18 mouse cellular contexts compared by ENCODE assay signal in the genomic region with DNA sequence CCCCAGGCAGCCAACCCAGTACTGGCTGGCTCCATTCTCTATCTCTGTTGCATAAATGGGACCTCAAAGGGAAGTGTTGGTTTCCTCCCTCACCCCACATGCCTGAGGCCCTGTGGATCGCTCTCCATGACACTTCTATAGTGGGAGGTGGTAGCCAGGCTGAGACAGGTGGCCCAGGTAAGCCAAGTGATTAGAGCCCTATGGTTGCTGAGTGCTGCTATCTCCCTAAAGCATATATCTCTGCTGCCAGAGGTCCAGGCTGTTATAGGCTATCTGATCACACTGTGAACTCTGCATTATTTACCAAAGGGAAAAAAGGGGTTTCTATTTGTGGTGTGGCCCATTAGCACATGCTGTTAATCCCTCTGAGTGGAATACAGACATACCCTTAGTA. TPM values are rescaled to one million over a fixed set of nuclear protein-coding genes. Genes with fewer than 3 reads are reported as not detected.
DNase-seq lines count a peak whose midpoint lies in the region; ATAC-seq lines count a peak whose summit lies in the region.
"Had no signal": no experiment of that assay in that cellular context is flagged by ENCODE, and none has a peak within 500 bp of the region (broad histone marks: within the 10 kb centered on the region; RNA-seq: fewer than 3 reads in every experiment).

No protein-coding gene starts in this region.

- H3K27me3 ChIP-seq in forebrain, embryonic 12.5 days = no peaks in the 10 kb centered on the region
- H3K27me3 ChIP-seq: embryonic facial prominence, embryonic 13.5 days; forebrain, embryonic 15.5 days; hindbrain, embryonic 12.5 days; midbrain, embryonic 12.5 days; neural tube, embryonic 15.5 days had no signal

- DNase-seq in thymus, postnatal 14 days = peak; percentile 29
- no peak for DNase-seq in thymus, postnatal 0 days (ENCODE audit: low spot score)
- no peak for DNase-seq in right cerebral cortex, postnatal 10 days (ENCODE audit: low spot score in 2 of 2)
- DNase-seq in embryo, embryonic 9.5 days (ENCODE audit: extremely low spot score) = no peak
- DNase-seq: cerebellum, adult 9-10 months; gastrocnemius, postnatal 14 days; kidney, adult 9 months; kidney, postnatal 36 days; lung, postnatal 14 days; right cerebral cortex, postnatal 14 days had no signal

- no peak overlapping the region for H3K9ac ChIP-seq in forebrain, embryonic 12.5 days
- H3K9ac ChIP-seq: embryonic facial prominence, embryonic 13.5 days; forebrain, embryonic 15.5 days; hindbrain, embryonic 12.5 days; midbrain, embryonic 12.5 days; neural tube, embryonic 15.5 days had no signal

- no peak overlapping the region for H3K4me2 ChIP-seq in forebrain, embryonic 12.5 days
- H3K4me2 ChIP-seq: embryonic facial prominence, embryonic 13.5 days; forebrain, embryonic 15.5 days; hindbrain, embryonic 12.5 days; midbrain, embryonic 12.5 days; neural tube, embryonic 15.5 days had no signal

- H3K27ac ChIP-seq in forebrain, embryonic 12.5 days = no peak overlapping the region
- H3K27ac ChIP-seq: embryonic facial prominence, embryonic 13.5 days; forebrain, embryonic 15.5 days; hindbrain, embryonic 12.5 days; midbrain, embryonic 12.5 days; neural tube, embryonic 15.5 days had no signal

- H3K4me1 ChIP-seq in forebrain, embryonic 12.5 days = no peaks in the 10 kb centered on the region
- H3K4me1 ChIP-seq: embryonic facial prominence, embryonic 13.5 days; forebrain, embryonic 15.5 days; hindbrain, embryonic 12.5 days; midbrain, embryonic 12.5 days; neural tube, embryonic 15.5 days had no signal

- peak; percentile 33 to 34 for ATAC-seq in hematopoietic stem cell, adult 5-6 weeks (replicated peaks in 1 of 2; ENCODE audit: insufficient read depth in 1 of 2, low FRiP score in 2 of 2, low TSS enrichment in 1 of 2, low read depth in 1 of 2, poor library complexity in 2 of 2, severe bottlenecking in 2 of 2)
- peak; percentile 13 for ATAC-seq in megakaryocyte, adult 5-6 weeks (ENCODE audit: poor library complexity, severe bottlenecking)
- ATAC-seq in forebrain, embryonic 12.5 days (ENCODE audit: low FRiP score) = no peak
- ATAC-seq: forebrain, embryonic 15.5 days had no signal

- H3K36me3 ChIP-seq in forebrain, embryonic 12.5 days (replicated peaks) = no peaks in the 10 kb centered on the region
- H3K36me3 ChIP-seq: embryonic facial prominence, embryonic 13.5 days; forebrain, embryonic 15.5 days; hindbrain, embryonic 12.5 days; midbrain, embryonic 12.5 days; neural tube, embryonic 15.5 days had no signal

- no peak overlapping the region for H3K4me3 ChIP-seq in forebrain, embryonic 12.5 days (replicated peaks)
- H3K4me3 ChIP-seq: embryonic facial prominence, embryonic 13.5 days; forebrain, embryonic 15.5 days; hindbrain, embryonic 12.5 days; midbrain, embryonic 12.5 days; neural tube, embryonic 15.5 days had no signal

- H3K9me3 ChIP-seq in forebrain, embryonic 12.5 days = no peaks in the 10 kb centered on the region
- H3K9me3 ChIP-seq: embryonic facial prominence, embryonic 13.5 days; forebrain, embryonic 15.5 days; hindbrain, embryonic 12.5 days; midbrain, embryonic 12.5 days; neural tube, embryonic 15.5 days had no signal

- WGBS in forebrain, embryonic 12.5 days = 67% methylated on average over 1 of the region's 1 CpGs

RNA-seq across cellular contexts. Expression of a gene that starts 2.0 kb away (rescaled TPM):
- polyA plus RNA-seq in thymus, postnatal 0 days (2015; fragmentation: Nextera tagmentation; extraction: Ambion mirVana) = 121 and 126 TPM in 2 replicates
- total RNA-seq in hematopoietic stem cell, adult 5-6 weeks (2017) = 51.2 and 56.5 TPM in 2 replicates
- total RNA-seq in megakaryocyte, adult 5-6 weeks (2015) = 342 TPM in 2 replicates
- total RNA-seq in megakaryocyte, adult 5-6 weeks (2017) = 400 and 419 TPM in 2 replicates
- 0.64 and 0.74 TPM in 2 replicates for polyA plus RNA-seq in forebrain, embryonic 12.5 days (2016; fragmentation: Nextera tagmentation; extraction: Ambion mirVana)

RNA-seq across cellular contexts. Expression of a gene that starts 16.4 kb away (rescaled TPM):
- polyA plus RNA-seq in thymus, postnatal 0 days (2015; fragmentation: Nextera tagmentation; extraction: Ambion mirVana) = 47.5 and 51.5 TPM in 2 replicates
- total RNA-seq in hematopoietic stem cell, adult 5-6 weeks (2017) = 19.2 and 32.6 TPM in 2 replicates
- 11.5 and 11.7 TPM in 2 replicates for total RNA-seq in megakaryocyte, adult 5-6 weeks (2015)
- total RNA-seq in megakaryocyte, adult 5-6 weeks (2017) = 36.3 and 46.5 TPM in 2 replicates
- 39.4 and 44.1 TPM in 2 replicates for polyA plus RNA-seq in forebrain, embryonic 12.5 days (2016; fragmentation: Nextera tagmentation; extraction: Ambion mirVana)

RNA-seq across cellular contexts. Expression of a gene that starts 49.5 kb away (rescaled TPM):
- polyA plus RNA-seq in thymus, postnatal 0 days (2015; fragmentation: Nextera tagmentation; extraction: Ambion mirVana) = 79.8 and 85.6 TPM in 2 replicates
- 56.2 and 65.8 TPM in 2 replicates for total RNA-seq in hematopoietic stem cell, adult 5-6 weeks (2017)
- total RNA-seq in megakaryocyte, adult 5-6 weeks (2015) = 82.8 and 97.8 TPM in 2 replicates
- total RNA-seq in megakaryocyte, adult 5-6 weeks (2017) = 50.0 and 54.8 TPM in 2 replicates
- polyA plus RNA-seq in forebrain, embryonic 12.5 days (2016; fragmentation: Nextera tagmentation; extraction: Ambion mirVana) = 61.9 and 64.6 TPM in 2 replicates
